Mouse (Mus musculus): ENCODE results near the gene Msantd2. TPM values are rescaled to one million over a fixed set of nuclear protein-coding genes. Genes with fewer than 3 reads are reported as not detected.

Gene Msantd2
- polyA plus RNA-seq, 1 experiment from 2014 or later: 38.0 TPM

DNA sequence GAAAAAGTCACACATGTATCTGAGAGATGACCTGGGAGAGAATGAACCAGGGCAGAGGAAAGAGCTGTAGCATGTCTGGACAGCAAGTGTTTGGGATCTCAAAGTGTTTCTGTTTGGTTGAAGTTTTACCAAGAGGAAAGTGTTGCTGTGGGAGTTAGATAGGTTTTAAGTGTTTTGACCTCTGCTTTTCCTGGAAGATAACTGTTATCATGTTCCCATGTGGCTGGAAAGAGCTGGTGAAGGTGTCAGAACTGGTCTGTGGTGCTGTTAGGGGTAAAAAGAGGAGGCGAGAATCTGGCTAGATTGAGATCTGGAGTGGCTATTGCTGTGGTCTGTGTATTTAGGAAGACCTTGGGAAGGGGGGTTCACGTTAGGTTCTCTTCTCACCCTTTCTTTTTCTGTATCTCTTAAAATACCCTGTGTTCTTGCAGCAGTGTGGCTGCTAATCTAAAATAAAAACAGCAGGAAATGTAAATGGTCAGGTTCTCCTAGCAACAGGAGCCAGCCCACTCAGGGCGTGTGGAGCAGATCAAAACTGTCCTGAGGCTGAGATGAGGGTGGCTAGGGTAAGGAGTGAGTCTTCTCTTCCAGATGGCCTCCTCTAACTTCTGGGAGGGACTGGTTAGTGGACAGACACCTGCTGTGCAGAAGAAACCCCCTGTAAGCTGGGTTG lies 83.2 kb downstream of the Msantd2 start:
- 60% methylated on average over 3 of the region's 3 CpGs for WGBS
- H3K36me3 ChIP-seq: no peaks in the 10 kb centered on the region
- no peak overlapping the region for H3K27ac ChIP-seq
- no peak for DNase-seq (ENCODE audit: low spot score)
- H3K4me1 ChIP-seq: peaks cover 37% of the 10 kb centered on the region
- H3K27me3 ChIP-seq (ENCODE audit: low read depth, poor library complexity, severe bottlenecking): no peaks in the 10 kb centered on the region
- no peak overlapping the region for H3K4me3 ChIP-seq
- H3K9me3 ChIP-seq (replicated peaks): no peaks in the 10 kb centered on the region

Other genes with a start within 250 kb of the Msantd2 start
- 2.0 and 2.5 TPM in 2 replicates for gene Slc37a2, start 233.6 kb upstream of the Msantd2 start, polyA plus RNA-seq (2016; fragmentation: Nextera tagmentation; extraction: Ambion mirVana)
- gene Ccdc15, start 140.9 kb upstream of the Msantd2 start, polyA plus RNA-seq (2016; fragmentation: Nextera tagmentation; extraction: Ambion mirVana): 8.3 and 8.8 TPM in 2 replicates
- 0.04 TPM in 1 of 2 replicates, not detected in the other for gene Hepacam, start 122.0 kb upstream of the Msantd2 start, polyA plus RNA-seq (2016; fragmentation: Nextera tagmentation; extraction: Ambion mirVana)
- 9.9 and 10.3 TPM in 2 replicates for gene Robo4, start 87.4 kb upstream of the Msantd2 start, polyA plus RNA-seq (2016; fragmentation: Nextera tagmentation; extraction: Ambion mirVana)
- 0.10 TPM in 1 of 2 replicates, not detected in the other for gene Robo3, start 56.1 kb upstream of the Msantd2 start, polyA plus RNA-seq (2016; fragmentation: Nextera tagmentation; extraction: Ambion mirVana)
- gene Esam, start 38.8 kb downstream of the Msantd2 start, polyA plus RNA-seq (2016; fragmentation: Nextera tagmentation; extraction: Ambion mirVana): 33.7 and 34.3 TPM in 2 replicates
- 0.55 and 0.74 TPM in 2 replicates for gene Vsig2, start 49.9 kb downstream of the Msantd2 start, polyA plus RNA-seq (2016; fragmentation: Nextera tagmentation; extraction: Ambion mirVana)
- gene Nrgn, start 63.6 kb downstream of the Msantd2 start, polyA plus RNA-seq (2016; fragmentation: Nextera tagmentation; extraction: Ambion mirVana): 0.89 and 1.9 TPM in 2 replicates
- 3.1 and 3.4 TPM in 2 replicates for gene Siae, start 66.4 kb downstream of the Msantd2 start, polyA plus RNA-seq (2016; fragmentation: Nextera tagmentation; extraction: Ambion mirVana)
- 5.4 and 6.4 TPM in 2 replicates for gene Spa17, start 124.4 kb downstream of the Msantd2 start, polyA plus RNA-seq (2016; fragmentation: Nextera tagmentation; extraction: Ambion mirVana)
- gene Tbrg1, start 168.0 kb downstream of the Msantd2 start, polyA plus RNA-seq (2016; fragmentation: Nextera tagmentation; extraction: Ambion mirVana): 124 and 128 TPM in 2 replicates
- gene Panx3, start 179.9 kb downstream of the Msantd2 start, polyA plus RNA-seq (2016; fragmentation: Nextera tagmentation; extraction: Ambion mirVana): not detected in 2 replicates
- gene Olfr160, start 226.9 kb downstream of the Msantd2 start, polyA plus RNA-seq (2016; fragmentation: Nextera tagmentation; extraction: Ambion mirVana): not detected in 2 replicates